Mouse (Mus musculus) heart, embryonic 15.5 days (tissue): ENCODE data around the gene Timm44. TPM values are rescaled to one million over a fixed set of nuclear protein-coding genes. Genes with fewer than 3 reads are reported as not detected.

Source experiments
- ATAC-seq: fragments of 200-750 bp; cut with Nextera tagmentation; replicated peaks from 2 replicates; pipeline ENCODE4 v1.8.0; 2017; ENCODE audit warnings: low read depth, moderate TSS enrichment; ENCODE audit not compliant: insufficient number of reproducible peaks, insufficient read depth, low FRiP score
- H3K27ac ChIP-seq: fragments of 300-500 bp; sonication (generic); 2 replicates; pipeline ENCODE4 v1.5.1; 2015; ENCODE audit warnings: mild to moderate bottlenecking, inconsistent platforms
- H3K27me3 ChIP-seq: fragments of 300-500 bp; sonication (generic); 2 replicates; pipeline ENCODE4 v1.6.1; 2015; ENCODE audit warnings: inconsistent platforms
- H3K36me3 ChIP-seq: fragments of 300-500 bp; sonication (generic); 2 replicates; pipeline ENCODE4 v1.6.1; 2015; ENCODE audit warnings: mild to moderate bottlenecking, inconsistent platforms
- H3K4me1 ChIP-seq: fragments of 300-500 bp; sonication (generic); replicated peaks from 2 replicates; pipeline ENCODE4 v1.6.1; 2015; ENCODE audit warnings: inconsistent platforms
- H3K4me2 ChIP-seq: fragments of 300-500 bp; sonication (generic); 2 replicates; pipeline ENCODE4 v1.6.1; 2015; ENCODE audit warnings: inconsistent platforms, mild to moderate bottlenecking, moderate library complexity
- H3K4me3 ChIP-seq: fragments of 300-500 bp; sonication (generic); 2 replicates; pipeline ENCODE4 v1.5.1; 2015; ENCODE audit warnings: mild to moderate bottlenecking, inconsistent platforms
- H3K9ac ChIP-seq: fragments of 300-500 bp; sonication (generic); 2 replicates; pipeline ENCODE4 v1.6.1; 2015; ENCODE audit warnings: mild to moderate bottlenecking, inconsistent platforms
- H3K9me3 ChIP-seq: fragments of 300-500 bp; sonication (generic); replicated peaks from 2 replicates; pipeline ENCODE4 v1.6.1; 2016; ENCODE audit warnings: inconsistent platforms
- WGBS: fragments of 180-500 bp; shearing (Covaris S2); methylation state at CpG from one replicate; pipeline ENCODE4 v1.1.7; 2015; ENCODE audit warnings: mixed read lengths; 5-methylcytosine and 5-hydroxymethylcytosine counted together
- polyA plus RNA-seq: library from polyadenylated mRNA; unstranded; fragments of >200 nt; fragmentation: Nextera tagmentation; extraction: Ambion mirVana; gene quantifications from 2 replicates; pipeline ENCODE4 v1.2.1, GENCODE M21; 2015

Gene Timm44
- polyA plus RNA-seq, 1 experiment from 2014 or later: 59.5 TPM

GRCm38 (mm10) chr8:4212809-4213209, 62.9 kb downstream of the Timm44 start:
- Histone ChIP-seq H3K27ac (no peak overlapping the region), H3K4me3 (peak overlapping the region; percentile 47), H3K36me3 (0 out of 2 replicates have a peak, but pooled peaks cover 3% of the 10 kb centered on the region), H3K27me3 (peaks cover 47% of the 10 kb centered on the region), H3K4me1 (peaks cover 35% of the 10 kb centered on the region), H3K9ac (peak overlapping the region; percentile 36), H3K4me2 (peak overlapping the region; percentile 83), H3K9me3 (no peaks in the 10 kb centered on the region)
- under 1% methylated on average over 25 of the region's 25 CpGs for WGBS
- 0 out of 2 replicates have a peak, but pooled peaks have one; percentile 11 for ATAC-seq

GRCm38 (mm10) chr8:4211097-4211496, 64.6 kb downstream of the Timm44 start:
- no peak overlapping the region for H3K4me2 ChIP-seq
- H3K4me1 ChIP-seq: peaks cover 33% of the 10 kb centered on the region
- H3K9ac ChIP-seq: no peak overlapping the region
- no peak overlapping the region for H3K4me3 ChIP-seq
- 0 out of 2 replicates have a peak, but pooled peaks cover 3% of the 10 kb centered on the region for H3K36me3 ChIP-seq
- ATAC-seq: no peak
- H3K9me3 ChIP-seq: no peaks in the 10 kb centered on the region
- no peak overlapping the region for H3K27ac ChIP-seq
- H3K27me3 ChIP-seq: peaks cover 47% of the 10 kb centered on the region
- WGBS: 77% methylated on average over 6 of the region's 6 CpGs

Other genes starting within 250 kb of the Timm44 start
- not detected in 2 replicates for gene Cd209f, start 170.1 kb downstream of the Timm44 start, polyA plus RNA-seq
- not detected in 2 replicates for gene Cd209g, start 141.8 kb downstream of the Timm44 start, polyA plus RNA-seq
- gene Evi5l, start 109.3 kb downstream of the Timm44 start, polyA plus RNA-seq: 12.9 and 18.3 TPM in 2 replicates
- gene Prr36, start 58.5 kb downstream of the Timm44 start, polyA plus RNA-seq: 0.44 and 0.95 TPM in 2 replicates
- 0.11 and 0.49 TPM in 2 replicates for gene Lrrc8e, start 49.1 kb downstream of the Timm44 start, polyA plus RNA-seq
- 21.0 and 24.6 TPM in 2 replicates for gene Map2k7, start 37.2 kb downstream of the Timm44 start, polyA plus RNA-seq
- 0.34 and 0.79 TPM in 2 replicates for gene Gm49320, start 37.0 kb downstream of the Timm44 start, polyA plus RNA-seq
- 3.0 and 3.3 TPM in 2 replicates for gene Tgfbr3l, start 27.7 kb downstream of the Timm44 start, polyA plus RNA-seq
- gene Snapc2, start 22.8 kb downstream of the Timm44 start, polyA plus RNA-seq: 37.7 and 47.0 TPM in 2 replicates
- 27.8 and 37.3 TPM in 2 replicates for gene Ctxn1, start 16.6 kb downstream of the Timm44 start, polyA plus RNA-seq
- gene Ccl25, start 49.3 kb upstream of the Timm44 start, polyA plus RNA-seq: 15.7 and 63.4 TPM in 2 replicates
- 160 and 165 TPM in 2 replicates for gene Elavl1, start 49.5 kb upstream of the Timm44 start, polyA plus RNA-seq
- gene Cers4, start 217.1 kb upstream of the Timm44 start, polyA plus RNA-seq: 37.1 and 41.8 TPM in 2 replicates